Mouse (Mus musculus) kidney, embryonic 15.5 days (tissue): ENCODE data around the gene Vav3. TPM values are rescaled to one million over a fixed set of nuclear protein-coding genes. Genes with fewer than 3 reads are reported as not detected.
A peak's percentile ranks its signal among the peaks of the same experiment; 100 is the strongest.

Experiments used
- ATAC-seq: fragments of 200-750 bp; cut with Nextera tagmentation; replicated peaks from 2 replicates; pipeline ENCODE4 v1.8.0; 2017; ENCODE audit warnings: moderate TSS enrichment; ENCODE audit not compliant: low FRiP score
- H3K27ac ChIP-seq: fragments of 300-500 bp; sonication (generic); 2 replicates; pipeline ENCODE4 v1.5.1; 2015; ENCODE audit warnings: mild to moderate bottlenecking, inconsistent platforms
- H3K27me3 ChIP-seq: fragments of 300-500 bp; sonication (generic); 2 replicates; pipeline ENCODE4 v1.6.1; 2015; ENCODE audit warnings: inconsistent platforms
- H3K36me3 ChIP-seq: fragments of 300-500 bp; sonication (generic); 2 replicates; pipeline ENCODE4 v1.6.1; 2015; ENCODE audit warnings: inconsistent platforms
- H3K4me1 ChIP-seq: fragments of 300-500 bp; sonication (generic); 2 replicates; pipeline ENCODE4 v1.6.1; 2015; ENCODE audit warnings: inconsistent platforms
- H3K4me2 ChIP-seq: fragments of 300-500 bp; sonication (generic); 2 replicates; pipeline ENCODE4 v1.6.1; 2015; ENCODE audit warnings: moderate library complexity, mild to moderate bottlenecking, inconsistent platforms
- H3K4me3 ChIP-seq: fragments of 300-500 bp; sonication (generic); replicated peaks from 2 replicates; pipeline ENCODE4 v1.5.1; 2015; ENCODE audit warnings: mild to moderate bottlenecking, inconsistent platforms
- H3K9ac ChIP-seq: fragments of 300-500 bp; sonication (generic); 2 replicates; pipeline ENCODE4 v1.6.1; 2015; ENCODE audit warnings: mild to moderate bottlenecking, inconsistent platforms
- H3K9me3 ChIP-seq: fragments of 300-500 bp; sonication (generic); replicated peaks from 2 replicates; pipeline ENCODE4 v1.6.1; 2016; ENCODE audit warnings: inconsistent platforms
- WGBS: fragments of 180-500 bp; shearing (Covaris S2); methylation state at CpG from one replicate; pipeline ENCODE4 v1.1.7; 2015; ENCODE audit warnings: mixed read lengths; 5-methylcytosine and 5-hydroxymethylcytosine counted together
- polyA plus RNA-seq: library from polyadenylated mRNA; unstranded; fragments of >200 nt; fragmentation: Nextera tagmentation; extraction: Ambion mirVana; gene quantifications from 2 replicates; pipeline ENCODE4 v1.2.1, GENCODE M21; 2015

The Vav3 gene
- polyA plus RNA-seq, 1 experiment from 2014 or later: 21.1 TPM

GRCm38 (mm10) chr3:109621721-109622120 lies 281.3 kb downstream of the Vav3 start:
- Histone ChIP-seq H3K36me3 (no peaks in the 10 kb centered on the region), H3K4me2 (no peak overlapping the region), H3K27ac (peak overlapping the region; percentile 76), H3K9me3 (no peaks in the 10 kb centered on the region), H3K9ac (no peak overlapping the region), H3K27me3 (no peaks in the 10 kb centered on the region), H3K4me3 (no peak overlapping the region), H3K4me1 (peaks cover 24% of the 10 kb centered on the region)
- WGBS: 31% methylated on average over 3 of the region's 3 CpGs
- peak; percentile 45 for ATAC-seq

DNA sequence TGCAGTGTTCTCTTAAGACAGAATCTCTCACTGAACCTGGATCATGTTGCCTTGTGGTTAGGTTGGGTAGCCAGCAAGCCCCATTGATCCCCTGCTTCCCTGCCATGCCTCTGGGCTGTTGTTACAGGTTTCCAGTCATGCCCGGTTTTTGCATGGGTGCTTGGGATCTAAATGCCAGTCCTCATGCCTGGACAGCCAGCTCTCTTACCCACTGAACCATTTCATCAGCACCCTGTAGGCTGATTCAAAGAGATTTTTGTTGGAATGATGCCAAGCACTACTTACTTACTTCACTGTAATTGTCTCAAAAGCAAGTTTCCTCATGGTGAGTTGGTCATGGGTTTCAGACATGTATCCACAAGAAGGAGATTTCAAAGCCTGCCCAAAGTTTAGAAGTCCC lies 281.9 kb downstream of the Vav3 start:
- 58% methylated on average over 1 of the region's 1 CpGs for WGBS
- ATAC-seq: peak; percentile 94
- no peaks in the 10 kb centered on the region for H3K36me3 ChIP-seq
- no peaks in the 10 kb centered on the region for H3K27me3 ChIP-seq
- H3K27ac ChIP-seq: peak overlapping the region; percentile 76
- no peak overlapping the region for H3K9ac ChIP-seq
- no peak overlapping the region for H3K4me3 ChIP-seq
- no peak overlapping the region for H3K4me2 ChIP-seq
- peaks cover 24% of the 10 kb centered on the region for H3K4me1 ChIP-seq
- no peaks in the 10 kb centered on the region for H3K9me3 ChIP-seq

- Histone ChIP-seq H3K27ac (peak overlapping the region; percentile 76), H3K9me3 (no peaks in the 10 kb centered on the region), H3K4me3 (no peak overlapping the region), H3K9ac (no peak overlapping the region), H3K36me3 (no peaks in the 10 kb centered on the region), H3K4me2 (no peak overlapping the region), H3K4me1 (peaks cover 24% of the 10 kb centered on the region), H3K27me3 (no peaks in the 10 kb centered on the region)
- ATAC-seq: peak; percentile 31; the same call in 1 of the 2 replicates
- WGBS: 73% methylated on average over 1 of the region's 1 CpGs
Observed at GRCm38 (mm10) chr3:109622816-109623215, 282.4 kb downstream of the Vav3 start.

DNA sequence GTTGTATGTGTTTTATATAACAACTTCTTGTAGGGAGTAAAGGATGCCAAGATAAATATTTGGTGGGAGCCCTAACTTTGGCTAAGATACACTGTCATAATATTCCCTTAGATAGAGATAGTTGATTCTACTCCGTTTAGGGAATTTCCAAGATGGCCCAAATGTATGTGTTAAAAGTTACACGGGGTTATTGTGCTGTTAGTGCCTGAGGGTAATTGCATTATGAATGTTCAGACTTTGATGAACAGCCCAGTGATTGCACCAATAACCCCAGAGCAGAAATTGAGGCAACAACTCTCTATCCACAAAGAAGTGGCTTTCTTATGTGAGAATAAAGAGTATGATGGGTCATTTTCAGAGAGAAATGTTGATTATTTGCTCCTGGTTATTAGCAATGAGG lies 283.3 kb downstream of the Vav3 start:
- H3K4me3 ChIP-seq: no peak overlapping the region
- WGBS: 44% methylated on average over 2 of the region's 2 CpGs
- H3K4me2 ChIP-seq: no peak overlapping the region
- H3K36me3 ChIP-seq: no peaks in the 10 kb centered on the region
- H3K4me1 ChIP-seq: peaks cover 24% of the 10 kb centered on the region
- no peak for ATAC-seq
- no peak overlapping the region for H3K27ac ChIP-seq
- no peaks in the 10 kb centered on the region for H3K9me3 ChIP-seq
- no peaks in the 10 kb centered on the region for H3K27me3 ChIP-seq
- no peak overlapping the region for H3K9ac ChIP-seq

- no peaks in the 10 kb centered on the region for H3K36me3 ChIP-seq
- WGBS: 94% methylated on average over 4 of the region's 4 CpGs
- no peak for ATAC-seq
- H3K9me3 ChIP-seq: no peaks in the 10 kb centered on the region
- no peak overlapping the region for H3K27ac ChIP-seq
- no peak overlapping the region for H3K9ac ChIP-seq
- no peaks in the 10 kb centered on the region for H3K4me1 ChIP-seq
- no peak overlapping the region for H3K4me3 ChIP-seq
- no peak overlapping the region for H3K4me2 ChIP-seq
- no peaks in the 10 kb centered on the region for H3K27me3 ChIP-seq
Observed at GRCm38 (mm10) chr3:109636045-109636444, 295.6 kb downstream of the Vav3 start.

- no peaks in the 10 kb centered on the region for H3K4me1 ChIP-seq
- H3K27ac ChIP-seq: no peak overlapping the region
- WGBS: 74% methylated on average over 1 of the region's 1 CpGs
- no peaks in the 10 kb centered on the region for H3K27me3 ChIP-seq
- no peak for ATAC-seq
- no peak overlapping the region for H3K4me3 ChIP-seq
- H3K9me3 ChIP-seq: no peaks in the 10 kb centered on the region
- H3K9ac ChIP-seq: no peak overlapping the region
- H3K36me3 ChIP-seq: no peaks in the 10 kb centered on the region
- no peak overlapping the region for H3K4me2 ChIP-seq
Observed at GRCm38 (mm10) chr3:109639386-109639785, 298.9 kb downstream of the Vav3 start.

DNA sequence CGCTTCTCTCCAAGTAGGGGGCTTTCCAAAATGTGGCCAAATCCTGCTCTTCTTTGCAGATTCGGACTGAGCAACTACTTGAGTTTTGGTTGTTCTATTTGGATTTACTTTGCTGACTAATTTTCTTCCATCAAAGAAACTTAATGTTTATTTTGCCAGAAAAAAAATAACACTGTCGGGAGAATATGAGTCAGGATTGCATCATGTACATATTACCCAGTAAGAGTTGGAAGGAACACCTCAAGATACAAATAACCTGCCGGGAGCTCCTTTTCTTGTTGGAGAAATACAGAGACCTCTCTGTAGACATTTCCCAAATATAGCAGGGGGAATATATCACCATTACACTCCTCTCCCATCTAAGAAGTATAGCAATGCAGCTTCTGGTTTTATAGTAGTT lies 300.3 kb downstream of the Vav3 start:
- no peaks in the 10 kb centered on the region for H3K4me1 ChIP-seq
- H3K9ac ChIP-seq: no peak overlapping the region
- no peaks in the 10 kb centered on the region for H3K27me3 ChIP-seq
- no peak overlapping the region for H3K4me3 ChIP-seq
- no peak overlapping the region for H3K4me2 ChIP-seq
- no peak overlapping the region for H3K27ac ChIP-seq
- H3K36me3 ChIP-seq: no peaks in the 10 kb centered on the region
- 89% methylated on average over 4 of the region's 4 CpGs for WGBS
- H3K9me3 ChIP-seq: no peaks in the 10 kb centered on the region
- no peak for ATAC-seq

GRCm38 (mm10) chr3:109648242-109648641 lies 307.8 kb downstream of the Vav3 start:
- H3K4me2 ChIP-seq: no peak overlapping the region
- H3K4me1 ChIP-seq: no peaks in the 10 kb centered on the region
- no peak overlapping the region for H3K4me3 ChIP-seq
- ATAC-seq: no peak
- no peak overlapping the region for H3K9ac ChIP-seq
- no peaks in the 10 kb centered on the region for H3K36me3 ChIP-seq
- no peaks in the 10 kb centered on the region for H3K27me3 ChIP-seq
- H3K27ac ChIP-seq: no peak overlapping the region
- no peaks in the 10 kb centered on the region for H3K9me3 ChIP-seq
- WGBS: 88% methylated on average over 2 of the region's 2 CpGs

DNA sequence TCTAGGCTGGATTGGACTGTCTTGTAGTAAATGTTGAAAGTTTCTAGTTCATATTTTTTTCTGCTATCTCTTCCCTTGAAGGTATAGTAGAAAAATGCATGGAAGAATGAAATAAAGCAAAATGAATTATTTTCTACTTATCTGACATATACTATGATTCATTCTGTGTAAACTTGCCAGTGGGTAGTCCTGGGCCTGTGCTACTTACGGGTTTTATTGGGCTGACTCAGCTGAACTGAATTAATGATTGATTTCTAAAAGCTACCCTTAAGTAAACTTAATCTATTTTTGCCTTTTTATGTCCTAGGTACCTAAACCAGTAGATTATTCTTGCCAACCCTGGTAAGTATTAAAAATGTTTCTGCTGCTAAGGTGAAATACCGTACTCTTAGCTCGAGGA lies 311.0 kb downstream of the Vav3 start:
- 79% methylated on average over 3 of the region's 3 CpGs for WGBS
- H3K4me2 ChIP-seq: no peak overlapping the region
- no peaks in the 10 kb centered on the region for H3K4me1 ChIP-seq
- H3K9me3 ChIP-seq: no peaks in the 10 kb centered on the region
- no peak for ATAC-seq
- no peaks in the 10 kb centered on the region for H3K36me3 ChIP-seq
- H3K9ac ChIP-seq: no peak overlapping the region
- no peaks in the 10 kb centered on the region for H3K27me3 ChIP-seq
- no peak overlapping the region for H3K27ac ChIP-seq
- H3K4me3 ChIP-seq: no peak overlapping the region

GRCm38 (mm10) chr3:109652860-109653631 lies 312.6 kb downstream of the Vav3 start:
- Histone ChIP-seq H3K36me3 (no peaks in the 10 kb centered on the region), H3K4me2 (no peak overlapping the region), H3K4me1 (no peaks in the 10 kb centered on the region), H3K27me3 (no peaks in the 10 kb centered on the region), H3K4me3 (no peak overlapping the region), H3K9me3 (no peaks in the 10 kb centered on the region), H3K9ac (no peak overlapping the region), H3K27ac (no peak overlapping the region)
- WGBS: 89% methylated on average over 12 of the region's 12 CpGs
- ATAC-seq: no peak

GRCm38 (mm10) chr3:109654386-109654785 lies 313.9 kb downstream of the Vav3 start:
- Histone ChIP-seq H3K9me3 (no peaks in the 10 kb centered on the region), H3K27ac (no peak overlapping the region), H3K4me1 (no peaks in the 10 kb centered on the region), H3K27me3 (no peaks in the 10 kb centered on the region), H3K4me3 (no peak overlapping the region), H3K9ac (no peak overlapping the region), H3K4me2 (no peak overlapping the region), H3K36me3 (no peaks in the 10 kb centered on the region)
- WGBS: 96% methylated on average over 4 of the region's 4 CpGs
- no peak for ATAC-seq

- no peak overlapping the region for H3K9ac ChIP-seq
- H3K27me3 ChIP-seq: no peaks in the 10 kb centered on the region
- no peak overlapping the region for H3K27ac ChIP-seq
- no peaks in the 10 kb centered on the region for H3K36me3 ChIP-seq
- no peak for ATAC-seq
- H3K4me1 ChIP-seq: no peaks in the 10 kb centered on the region
- no peak overlapping the region for H3K4me2 ChIP-seq
- H3K4me3 ChIP-seq: no peak overlapping the region
- H3K9me3 ChIP-seq: no peaks in the 10 kb centered on the region
- 90% methylated on average over 4 of the region's 4 CpGs for WGBS
Observed at GRCm38 (mm10) chr3:109671716-109672115, 331.3 kb downstream of the Vav3 start.

GRCm38 (mm10) chr3:109672925-109673324 lies 332.5 kb downstream of the Vav3 start:
- no peak overlapping the region for H3K4me2 ChIP-seq
- no peak overlapping the region for H3K4me3 ChIP-seq
- H3K27me3 ChIP-seq: no peaks in the 10 kb centered on the region
- H3K36me3 ChIP-seq: no peaks in the 10 kb centered on the region
- H3K9me3 ChIP-seq: no peaks in the 10 kb centered on the region
- ATAC-seq: no peak
- 64% methylated on average over 1 of the region's 1 CpGs for WGBS
- no peak overlapping the region for H3K27ac ChIP-seq
- no peaks in the 10 kb centered on the region for H3K4me1 ChIP-seq
- H3K9ac ChIP-seq: no peak overlapping the region
